Mouse (Mus musculus) heart, postnatal 4 days (tissue): ENCODE results near the gene Gadd45b. TPM values are rescaled to one million over a fixed set of nuclear protein-coding genes. Genes with fewer than 3 reads are reported as not detected.

Source experiments
- total RNA-seq, 2 experiments: library from RNA; stranded (reverse); gene quantifications; 2 replicates each; pipeline ENCODE4 v1.2.3; 2021

The Gadd45b gene
- total RNA-seq, 2 experiments from 2014 or later = 6.4 to 9.5 TPM

Other genes with a start within 250 kb of the Gadd45b start
- 10 to 100 TPM; 12.5 to 13.0 TPM for gene Mob3a, start 228.1 kb upstream of the Gadd45b start, total RNA-seq
- 1 to 10 TPM; 3.2 to 4.6 TPM for gene Izumo4, start 227.9 kb upstream of the Gadd45b start, total RNA-seq
- 10 to 100 TPM; 47.8 to 53.8 TPM for gene Ap3d1, start 187.8 kb upstream of the Gadd45b start, total RNA-seq
- gene Dot1l, start 174.9 kb upstream of the Gadd45b start, total RNA-seq = 10 to 100 TPM; 75.6 to 76.8 TPM
- gene Sf3a2, start 131.9 kb upstream of the Gadd45b start, total RNA-seq = 10 to 100 TPM; 46.0 to 51.7 TPM
- 10 to 100 TPM; 36.2 to 37.1 TPM for gene Plekhj1, start 131.4 kb upstream of the Gadd45b start, total RNA-seq
- 1 to 10 TPM in 1 of 2 experiments, under 1 TPM in 1; 0.61 to 1.0 TPM for gene Amh, start 124.8 kb upstream of the Gadd45b start, total RNA-seq
- gene Jsrp1, start 116.6 kb upstream of the Gadd45b start, total RNA-seq = 1 to 10 TPM in 1 of 2 experiments, under 1 TPM in 1; 0.62 to 1.6 TPM
- 1,000 to 10,000 TPM; 1,002 to 1,049 TPM for gene Oaz1, start 103.4 kb upstream of the Gadd45b start, total RNA-seq
- 1 to 10 TPM; 1.8 to 2.5 TPM for gene Lingo3, start 86.0 kb upstream of the Gadd45b start, total RNA-seq
- gene Lsm7, start 74.9 kb upstream of the Gadd45b start, total RNA-seq = 10 to 100 TPM; 29.9 to 35.0 TPM
- 10 to 100 TPM; 23.4 to 24.8 TPM for gene Sppl2b, start 74.8 kb upstream of the Gadd45b start, total RNA-seq
- not detected for gene Tmprss9, start 58.2 kb upstream of the Gadd45b start, total RNA-seq
- 100 to 1,000 TPM; 162 to 169 TPM for gene Timm13, start 29.1 kb upstream of the Gadd45b start, total RNA-seq
- gene Lmnb2, start 11.8 kb upstream of the Gadd45b start, total RNA-seq = 10 to 100 TPM; 15.5 to 17.2 TPM
- under 1 TPM; 0.38 to 0.47 TPM for gene Gng7, start 84.9 kb downstream of the Gadd45b start, total RNA-seq
- not detected for gene Diras1, start 95.6 kb downstream of the Gadd45b start, total RNA-seq
- 1 to 10 TPM; 7.6 to 7.8 TPM for gene Slc39a3, start 107.4 kb downstream of the Gadd45b start, total RNA-seq
- gene Sgta, start 130.1 kb downstream of the Gadd45b start, total RNA-seq = 100 to 1,000 TPM; 102 to 103 TPM
- gene Thop1, start 140.0 kb downstream of the Gadd45b start, total RNA-seq = 10 to 100 TPM; 14.5 to 15.5 TPM
- 1 to 10 TPM; 1.8 to 2.3 TPM for gene Creb3l3, start 168.8 kb downstream of the Gadd45b start, total RNA-seq
- 100 to 1,000 TPM; 134 to 141 TPM for gene Map2k2, start 175.8 kb downstream of the Gadd45b start, total RNA-seq
- 10 to 100 TPM; 37.0 to 43.0 TPM for gene Zbtb7a, start 205.1 kb downstream of the Gadd45b start, total RNA-seq
- gene Pias4, start 237.8 kb downstream of the Gadd45b start, total RNA-seq = 10 to 100 TPM; 17.5 to 18.6 TPM
- gene Eef2, start 246.6 kb downstream of the Gadd45b start, total RNA-seq = 1,000 to 10,000 TPM; 1,326 to 1,351 TPM